Mouse (Mus musculus) c-Kit-positive CD71-positive TER-119-negative erythroid progenitor cells, embryonic 14.5 days (primary cell): ENCODE measurements around the gene Prss43.
"Not testable (repeated sequence)": the region's sequence is repeated elsewhere in the genome, so short reads cannot be mapped to it uniquely, and the experiment has no call there.

ENCODE experiments used
- DNase-seq: peaks from one replicate; pipeline ENCODE4 v3.0.0-alpha.2; 2013; ENCODE audit warnings: low read depth

The Prss43 gene

GRCm38 (mm10) chr9:110826390-110826789 lies at the start of gene Prss43:
Gene Prss43, plus strand, starts transcription at chr9:110826690.
- no peak for DNase-seq

GRCm38 (mm10) chr9:110778100-110778499 lies 48.4 kb upstream of the Prss43 start:
- no peak for DNase-seq

DNA sequence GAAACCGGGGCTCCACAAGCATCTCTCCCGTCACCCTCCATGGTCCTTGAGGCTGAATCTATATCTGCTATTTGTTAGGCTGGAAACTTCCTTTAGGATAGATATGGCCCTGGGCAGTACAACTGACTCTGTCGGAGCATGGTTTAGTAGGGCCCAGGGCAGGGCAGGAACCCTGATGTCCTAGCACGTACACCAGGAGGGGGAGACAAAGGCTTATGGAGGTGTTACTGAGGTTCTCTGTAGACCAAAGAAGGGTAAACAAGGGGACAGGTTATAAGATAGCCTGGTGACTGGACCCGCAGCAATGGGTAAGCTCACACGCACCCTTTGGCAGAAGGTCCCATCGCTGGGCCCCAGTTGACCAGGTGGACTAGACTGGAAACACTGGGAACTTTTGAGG lies 47.9 kb upstream of the Prss43 start:
- no peak for DNase-seq

GRCm38 (mm10) chr9:110779242-110779913 lies 47.1 kb upstream of the Prss43 start:
- DNase-seq, result no peak

GRCm38 (mm10) chr9:110781256-110781721 lies 45.2 kb upstream of the Prss43 start:
- DNase-seq, result peak; percentile 71

DNA sequence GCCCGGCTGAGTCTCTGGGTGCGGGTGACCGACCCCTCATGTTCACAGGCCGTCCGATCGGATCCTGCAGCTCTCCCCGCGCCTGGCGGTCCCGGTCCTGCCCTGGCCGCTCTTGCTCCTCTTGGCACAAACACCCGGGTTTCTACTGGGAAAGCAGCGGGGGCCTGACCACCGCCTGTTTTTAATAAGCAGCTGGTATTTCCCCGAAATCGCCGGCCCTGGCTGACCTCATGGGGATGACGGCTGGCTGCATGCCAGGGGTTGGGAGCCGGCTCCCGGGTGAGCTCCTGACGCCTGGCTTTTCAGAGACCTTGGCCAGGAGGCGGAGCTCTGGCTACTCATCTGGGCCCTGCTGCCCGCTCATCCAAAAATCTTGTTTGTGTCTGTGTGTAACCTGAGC lies 44.8 kb upstream of the Prss43 start:
- DNase-seq, result no peak

GRCm38 (mm10) chr9:110783611-110784010 lies 42.9 kb upstream of the Prss43 start:
- no peak for DNase-seq

DNA sequence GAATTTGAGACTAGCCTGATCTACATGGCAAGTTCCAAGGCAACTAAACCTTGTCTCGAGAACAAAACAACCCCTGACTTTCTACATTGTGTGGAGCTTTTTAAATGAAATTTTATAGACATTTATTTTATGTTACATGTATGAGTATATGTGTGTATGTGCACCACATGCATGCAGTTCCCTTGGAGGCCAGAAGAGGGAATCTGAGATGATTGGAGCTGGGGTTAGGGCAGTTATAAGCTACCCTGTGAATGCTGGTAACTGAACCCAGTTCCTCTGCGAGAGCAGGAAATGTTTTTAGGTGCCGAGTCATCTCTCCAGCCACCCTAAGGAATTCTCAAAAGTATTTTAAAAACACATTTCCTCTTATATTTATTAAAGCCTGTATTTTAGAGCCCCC lies 38.3 kb upstream of the Prss43 start:
- DNase-seq, result no peak

- DNase-seq, result no peak
Measured at GRCm38 (mm10) chr9:110790462-110790861, 36.0 kb upstream of the Prss43 start.

DNA sequence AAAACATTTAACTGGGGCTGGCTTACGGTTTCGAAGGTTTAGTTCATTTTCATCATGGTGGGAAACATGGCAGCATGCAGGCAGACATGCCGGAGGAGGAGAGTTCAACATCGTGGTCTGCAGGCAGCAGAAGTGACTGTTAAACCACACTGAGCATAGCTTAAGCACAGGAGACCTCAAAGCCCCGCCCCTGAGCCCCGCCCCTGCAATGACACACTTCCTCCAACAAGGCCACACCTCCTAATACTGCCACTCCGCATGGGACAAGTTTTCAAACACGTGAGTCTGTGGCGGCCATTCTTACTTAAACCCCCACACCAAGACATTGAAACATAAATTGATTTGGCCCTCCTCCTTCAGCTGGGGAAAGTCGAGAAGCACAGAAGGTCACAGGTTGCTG lies 29.5 kb upstream of the Prss43 start:
- no peak for DNase-seq

DNA sequence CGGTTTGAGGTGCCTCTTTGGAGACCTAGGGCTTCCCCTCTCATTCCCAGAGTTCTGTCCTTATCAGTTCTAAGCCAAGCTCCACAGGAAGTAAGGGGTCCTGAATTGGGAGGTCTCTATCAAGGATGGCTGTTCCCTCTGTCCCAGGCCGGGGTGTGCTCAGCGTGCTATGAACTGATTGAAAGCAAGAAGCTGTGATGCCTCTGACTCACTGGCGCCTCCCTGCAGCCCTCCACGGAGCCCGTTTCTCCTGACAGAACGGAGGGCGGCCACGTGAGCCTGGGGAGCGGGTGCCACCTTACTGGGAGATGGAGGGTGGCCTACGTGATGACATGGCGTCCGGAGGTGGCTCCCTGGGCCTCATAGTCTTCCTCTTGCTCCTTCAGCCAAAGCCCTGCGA lies 28.6 kb upstream of the Prss43 start, which contains the start of gene Prss42:
TSS of gene Prss42 (plus strand) at position 301 of the 400 bp plus-strand sequence.
- DNase-seq, result no peak

- no peak for DNase-seq
Measured at GRCm38 (mm10) chr9:110800834-110801479, 25.5 kb upstream of the Prss43 start.

DNA sequence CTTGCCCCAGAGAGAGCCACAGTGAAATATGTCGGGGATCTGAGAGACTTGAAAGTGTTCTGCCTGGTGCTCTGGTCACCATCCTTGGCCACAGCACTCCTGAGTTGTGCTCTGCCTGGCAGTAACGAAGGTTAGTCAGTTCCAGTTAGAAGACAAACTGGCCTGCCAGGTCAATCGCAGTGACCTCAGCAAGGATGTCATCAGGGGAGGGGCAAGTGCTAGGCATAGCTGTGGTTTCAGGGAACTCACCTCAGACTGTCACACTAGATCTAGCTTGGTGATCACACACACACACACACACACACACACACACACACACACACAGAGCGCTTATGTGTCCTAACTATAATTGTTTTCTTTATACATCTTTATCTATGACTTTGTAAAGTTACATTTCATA lies 23.2 kb upstream of the Prss43 start:
- DNase-seq, result no peak

GRCm38 (mm10) chr9:110810051-110810450 lies 16.4 kb upstream of the Prss43 start:
- no peak for DNase-seq

DNA sequence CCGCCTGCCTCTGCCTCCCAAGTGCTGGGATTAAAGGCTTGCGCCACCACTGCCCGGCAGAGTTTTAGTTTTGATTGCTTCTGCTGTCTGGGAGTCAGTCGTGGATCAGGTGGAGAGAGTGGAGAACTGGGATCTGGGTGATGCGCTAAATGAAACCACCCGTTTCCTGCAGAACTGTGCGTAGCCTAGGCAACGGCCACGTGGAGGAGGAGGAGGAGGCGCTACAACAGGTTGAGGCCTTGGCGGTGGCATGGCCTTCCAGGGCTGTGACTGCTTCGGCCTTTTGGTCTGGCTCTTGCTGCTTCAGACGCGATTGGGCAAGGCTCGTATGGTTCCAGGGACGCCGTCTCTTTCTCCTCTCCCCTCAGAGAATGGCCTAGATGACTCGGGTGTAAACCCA lies 12.7 kb upstream of the Prss43 start, which contains the start of gene Prss44:
TSS of gene Prss44 (plus strand) at position 206 of the 400 bp plus-strand sequence.
- DNase-seq, result no peak

DNA sequence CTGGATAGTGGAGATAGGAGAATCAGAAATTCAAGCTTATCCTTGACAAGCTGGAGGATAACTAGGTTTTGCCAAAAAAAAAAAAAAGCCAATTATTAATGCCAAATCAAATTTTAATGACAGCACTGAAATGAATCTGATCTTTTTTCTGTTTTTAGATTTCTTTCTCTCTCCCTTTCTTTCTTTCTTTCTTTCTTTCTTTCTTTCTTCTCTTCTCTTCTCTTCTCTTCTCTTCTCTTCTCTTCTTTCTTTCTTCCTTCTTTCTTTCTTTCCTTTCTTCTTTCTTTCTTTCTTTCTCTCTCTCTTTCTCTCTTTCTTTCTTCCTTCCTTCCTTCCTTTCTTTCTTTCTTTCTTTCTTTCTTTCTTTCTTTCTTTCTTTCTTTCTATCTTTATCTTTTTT lies 5.9 kb upstream of the Prss43 start:
- DNase-seq, result not testable (repeated sequence)

- DNase-seq, result no peak
Measured at GRCm38 (mm10) chr9:110821436-110821835, 5.1 kb upstream of the Prss43 start.

- DNase-seq, result no peak
Measured at GRCm38 (mm10) chr9:110825426-110825825, 1.1 kb upstream of the Prss43 start.

GRCm38 (mm10) chr9:110825832-110826231 lies 658 bp upstream of the Prss43 start:
- DNase-seq, result no peak

GRCm38 (mm10) chr9:110833021-110833420 lies 6.5 kb downstream of the Prss43 start:
- peak; percentile 7 for DNase-seq

GRCm38 (mm10) chr9:110834411-110834810 lies 7.9 kb downstream of the Prss43 start, which contains the start of gene Prss45:
Gene Prss45, plus strand, starts transcription at chr9:110834588.
- DNase-seq, result no peak

GRCm38 (mm10) chr9:110834961-110835360 lies 8.5 kb downstream of the Prss43 start:
- no peak for DNase-seq

GRCm38 (mm10) chr9:110836112-110836511 lies 9.6 kb downstream of the Prss43 start:
- DNase-seq, result no peak
